Mouse (Mus musculus) brain, embryonic 14.5 days (tissue): Measurements from ENCODE around the gene Lrrc32. TPM values are rescaled to one million over a fixed set of nuclear protein-coding genes. Genes with fewer than 3 reads are reported as not detected.

Experiments used
- DNase-seq: peaks from one replicate; pipeline ENCODE4 v3.0.0-alpha.2; 2011; ENCODE audit warnings: low read depth
- CTCF ChIP-seq: fragments of 200-500 bp; IDR thresholded peaks from 2 replicates; pipeline ENCODE4 v1.5.1; 2012; ENCODE audit warnings: inconsistent platforms, mild to moderate bottlenecking, moderate library complexity, borderline replicate concordance; ENCODE audit not compliant: insufficient read depth, insufficient read length; ENCODE audit errors: extremely low read depth
- POLR2A ChIP-seq: fragments of 200-500 bp; IDR thresholded peaks from 2 replicates; pipeline ENCODE4 v1.6.1; 2012; ENCODE audit warnings: mild to moderate bottlenecking, inconsistent platforms, borderline replicate concordance; ENCODE audit not compliant: poor library complexity, insufficient read depth, insufficient read length, severe bottlenecking; ENCODE audit errors: extremely low read depth
- polyA plus RNA-seq: library from polyadenylated mRNA; depleted of rRNA; stranded (reverse); fragments of >200 nt; gene quantifications from 2 replicates; pipeline ENCODE4 v1.2.3, GENCODE M21; 2012

Gene Lrrc32
- polyA plus RNA-seq, 1 experiment = 6.7 TPM

DNA sequence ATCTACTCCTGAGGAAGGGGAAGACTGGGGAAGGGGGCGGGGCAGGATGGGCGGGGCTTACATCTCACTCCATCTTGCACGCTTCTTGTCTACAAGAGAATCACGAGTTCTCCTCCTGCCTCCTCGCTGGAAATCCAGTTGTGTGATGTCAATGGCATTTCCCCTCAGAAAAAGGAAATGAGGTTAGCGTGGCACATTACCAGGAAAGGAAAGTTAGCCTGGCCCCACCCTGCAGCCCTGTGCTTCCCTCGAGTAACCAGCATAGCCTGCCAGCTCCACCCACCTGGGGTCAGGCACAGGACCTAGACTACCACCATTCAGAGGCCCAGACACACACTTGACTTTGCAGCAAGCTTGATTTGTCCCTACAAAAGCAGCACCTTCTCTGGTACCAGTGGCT, 42.5 kb downstream of the Lrrc32 start:
- no peak for DNase-seq
- TF ChIP-seq POLR2A (no peak), CTCF (no peak)

DNA sequence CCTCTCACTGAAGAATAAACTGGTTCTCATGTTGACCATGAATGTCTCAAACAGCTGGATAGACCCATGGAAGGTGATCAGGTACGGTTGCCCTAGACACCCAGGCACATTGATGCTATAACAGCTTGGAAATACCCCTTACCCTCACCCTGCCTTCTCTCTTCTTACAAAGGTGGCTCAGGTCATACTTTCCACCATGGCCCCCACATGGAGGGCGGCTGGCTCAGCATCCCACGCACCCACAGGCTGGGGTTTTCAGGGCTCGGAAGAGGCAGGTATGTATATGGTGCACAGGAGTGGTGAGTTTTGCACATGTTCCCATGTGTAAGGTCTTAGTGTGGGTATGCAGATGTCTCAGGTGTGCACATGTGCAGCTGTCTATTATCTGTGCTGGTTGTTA, 43.9 kb downstream of the Lrrc32 start:
- no peak for DNase-seq
- no peak for TF ChIP-seq CTCF
- TF ChIP-seq POLR2A = no peak

DNA sequence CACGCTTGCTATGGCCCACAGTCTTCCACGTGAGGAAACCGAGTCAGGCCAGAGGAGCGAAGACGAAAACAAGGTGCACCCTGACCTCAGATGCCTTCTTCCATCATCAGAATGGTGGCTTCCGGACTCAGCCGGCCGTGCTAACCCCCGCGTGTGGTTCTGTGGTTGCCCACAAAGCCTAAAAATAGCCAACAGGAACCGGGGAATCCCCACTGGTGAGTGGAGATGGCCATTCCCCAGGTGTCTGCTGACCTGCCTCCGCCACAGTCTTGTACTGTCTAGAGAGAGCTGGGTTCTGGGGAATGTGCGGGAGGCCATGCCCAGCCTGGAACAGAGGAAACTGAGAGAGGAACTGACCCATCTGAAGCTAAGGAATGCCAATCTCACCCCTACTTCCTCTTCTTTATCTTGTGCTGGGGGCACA, 45.4 kb downstream of the Lrrc32 start:
- TF ChIP-seq POLR2A (no peak), CTCF (no peak)
- no peak for DNase-seq

DNA sequence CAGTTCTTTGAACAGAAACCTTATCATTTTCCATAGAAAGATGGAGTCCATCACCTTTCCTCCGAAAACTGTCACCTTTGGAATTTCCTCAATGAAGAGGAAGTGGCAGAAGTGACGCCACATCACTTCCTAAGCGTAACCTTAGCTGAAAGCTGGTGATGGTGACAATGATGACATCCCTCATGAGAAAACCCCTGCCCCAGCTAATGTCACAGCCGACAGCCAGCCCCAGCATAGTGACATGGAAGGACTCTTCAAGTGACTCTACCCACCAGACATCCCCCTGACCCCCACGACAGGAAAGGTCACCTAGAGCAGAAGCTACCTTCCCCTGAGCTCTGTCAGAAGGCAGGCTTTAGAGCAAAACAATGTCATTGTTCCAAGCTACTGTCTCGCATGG, 46.1 kb downstream of the Lrrc32 start:
- TF ChIP-seq CTCF (no peak), POLR2A (no peak)
- no peak for DNase-seq

DNA sequence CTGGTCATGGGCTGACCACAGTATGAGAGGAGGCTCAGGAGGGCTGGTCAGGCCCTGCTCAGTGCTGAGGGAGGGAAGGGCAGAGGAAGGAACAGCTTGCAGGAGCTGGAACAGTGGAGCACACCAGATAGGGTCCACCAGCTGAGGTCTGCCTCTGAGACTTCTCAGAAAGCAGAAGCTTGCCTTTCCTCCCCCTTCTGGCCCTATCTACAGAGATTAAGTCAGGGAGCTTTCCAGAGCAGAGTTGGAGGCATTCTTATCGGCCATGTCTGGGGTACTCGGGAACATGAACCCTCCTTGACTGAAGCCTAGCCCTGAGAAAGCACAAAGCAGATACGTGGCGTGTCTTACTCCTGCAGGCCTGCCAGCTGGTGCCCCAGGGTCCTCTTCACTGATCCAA, 46.8 kb downstream of the Lrrc32 start:
- TF ChIP-seq CTCF (no peak), POLR2A (no peak)
- DNase-seq = no peak

DNA sequence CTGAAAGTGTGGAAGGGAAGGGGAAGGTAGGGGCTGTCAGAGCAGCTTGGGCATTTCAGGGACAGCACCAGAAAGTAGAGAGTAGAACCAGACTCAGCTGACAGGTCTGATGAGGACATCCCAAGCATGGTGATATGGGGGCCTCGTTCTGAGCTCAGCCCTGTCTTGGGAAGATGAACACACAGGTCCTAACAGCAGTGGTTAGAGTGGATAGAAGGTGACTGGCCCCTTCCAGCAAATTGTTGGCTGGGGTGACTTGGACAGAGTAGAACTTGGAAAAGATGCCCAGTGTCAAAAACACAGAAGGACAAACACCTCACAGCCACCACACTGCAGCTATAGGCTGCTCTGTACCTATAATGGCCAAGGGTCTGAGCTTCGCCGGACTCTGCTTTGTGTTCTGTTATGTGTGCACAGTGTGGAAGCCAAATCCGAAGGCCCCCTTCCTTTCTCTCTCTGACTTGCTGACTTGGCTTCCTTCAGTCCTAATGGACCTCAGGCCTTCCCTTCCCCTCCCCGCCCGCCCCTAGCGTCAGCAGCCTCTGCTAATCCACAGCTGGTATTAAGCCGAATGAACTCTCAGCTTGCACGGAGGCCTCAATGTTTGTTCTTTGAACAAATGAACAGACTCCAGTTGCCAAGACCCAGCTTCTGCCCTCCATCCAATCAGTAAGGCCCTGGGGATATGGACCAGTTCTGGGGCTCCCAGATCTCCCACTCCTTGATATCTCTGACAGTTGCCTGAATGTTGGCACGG, 48.3 kb downstream of the Lrrc32 start:
- DNase-seq = peak; percentile 62
- TF ChIP-seq CTCF (no peak), POLR2A (no peak)

DNA sequence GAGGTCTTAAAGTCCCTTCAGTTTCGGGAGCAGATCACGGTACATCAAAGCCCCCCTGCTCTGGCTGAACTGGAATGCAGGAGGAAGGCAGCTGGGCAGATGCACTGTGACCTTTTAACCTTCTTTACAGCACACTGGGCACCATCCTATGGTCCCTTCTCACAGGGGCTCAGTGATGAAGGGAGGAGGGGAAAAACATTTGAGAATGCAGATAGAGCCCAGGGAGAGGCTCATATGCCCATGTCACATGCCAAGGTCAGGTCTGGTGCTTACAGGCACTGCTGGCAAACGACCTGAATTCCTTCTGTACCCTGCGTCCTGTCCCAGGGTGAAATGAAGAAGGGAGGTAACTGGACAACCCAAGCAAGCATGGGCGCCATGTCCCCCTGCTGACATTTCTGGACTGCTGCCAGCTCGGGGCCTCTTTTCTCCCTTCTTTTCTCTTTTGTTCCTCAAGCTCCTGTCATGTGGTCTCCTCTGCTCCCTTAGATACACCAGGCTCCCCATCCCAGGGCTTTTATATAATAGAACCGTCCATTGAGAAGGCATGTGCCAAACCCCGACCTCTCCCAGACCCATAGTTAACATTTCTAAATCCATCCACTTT, 49.0 kb downstream of the Lrrc32 start:
- TF ChIP-seq POLR2A = no peak
- TF ChIP-seq CTCF = no peak
- peak; percentile 57 for DNase-seq

DNA sequence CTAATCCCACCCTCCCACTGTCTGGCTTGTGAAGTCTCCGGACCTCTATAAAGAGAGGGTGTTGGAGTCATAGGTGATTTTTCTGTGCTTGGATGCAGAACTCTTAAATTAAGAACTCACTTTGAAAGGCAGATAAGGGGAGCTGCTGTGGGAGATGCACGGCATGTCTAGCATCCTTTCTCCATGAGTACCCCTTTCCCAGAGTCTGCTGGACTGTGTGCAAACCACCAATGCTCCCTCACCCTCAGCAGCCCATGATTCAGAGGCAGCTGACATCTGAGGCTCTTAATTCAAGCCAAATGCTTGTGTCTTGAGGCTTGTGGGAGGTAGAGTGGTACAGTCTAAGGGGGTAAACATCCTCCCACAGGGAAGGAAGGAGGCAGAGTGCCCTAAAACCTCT, 51.8 kb downstream of the Lrrc32 start:
- no peak for DNase-seq
- TF ChIP-seq CTCF (no peak), POLR2A (no peak)

DNA sequence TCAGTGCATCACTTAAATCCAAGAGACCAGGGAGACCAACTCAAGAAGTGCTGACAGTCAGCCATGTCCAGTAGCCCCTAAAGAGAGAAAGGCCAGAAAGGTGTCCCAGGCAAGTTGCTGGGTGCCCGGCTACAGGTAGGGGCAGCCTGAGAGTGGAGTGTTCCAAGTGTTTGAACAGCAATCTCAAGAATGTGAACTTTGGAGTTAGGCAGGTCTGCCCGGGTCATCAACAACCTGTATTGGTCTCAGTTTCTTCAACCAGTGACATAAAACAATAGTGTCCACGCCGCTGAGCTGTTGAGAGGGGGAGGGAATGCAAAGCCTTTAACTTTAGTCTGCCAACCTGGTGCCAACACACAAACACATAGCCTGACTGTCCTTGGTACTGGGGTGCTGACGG, 52.5 kb downstream of the Lrrc32 start:
- no peak for DNase-seq
- TF ChIP-seq CTCF = no peak

DNA sequence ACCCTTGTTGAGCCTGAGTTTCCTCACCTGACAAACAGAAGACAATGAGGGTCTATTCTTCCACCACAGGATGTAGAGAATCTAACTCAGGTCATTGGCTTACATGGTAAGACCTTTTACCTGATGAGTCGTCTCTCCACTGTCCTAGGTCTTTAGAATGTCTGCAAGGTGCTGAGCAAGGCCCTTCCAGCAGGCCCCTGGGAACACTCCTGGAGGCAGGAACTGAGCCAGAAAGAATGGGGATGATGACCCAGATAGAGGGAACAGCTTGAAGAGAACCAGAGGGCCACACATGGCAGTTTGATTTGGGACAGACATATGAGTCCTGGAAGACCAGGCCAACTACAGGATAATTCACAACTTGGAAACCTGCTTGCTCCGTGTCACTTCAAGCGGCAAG, 53.2 kb downstream of the Lrrc32 start:
- no peak for DNase-seq
- TF ChIP-seq CTCF (no peak), POLR2A (no peak)

DNA sequence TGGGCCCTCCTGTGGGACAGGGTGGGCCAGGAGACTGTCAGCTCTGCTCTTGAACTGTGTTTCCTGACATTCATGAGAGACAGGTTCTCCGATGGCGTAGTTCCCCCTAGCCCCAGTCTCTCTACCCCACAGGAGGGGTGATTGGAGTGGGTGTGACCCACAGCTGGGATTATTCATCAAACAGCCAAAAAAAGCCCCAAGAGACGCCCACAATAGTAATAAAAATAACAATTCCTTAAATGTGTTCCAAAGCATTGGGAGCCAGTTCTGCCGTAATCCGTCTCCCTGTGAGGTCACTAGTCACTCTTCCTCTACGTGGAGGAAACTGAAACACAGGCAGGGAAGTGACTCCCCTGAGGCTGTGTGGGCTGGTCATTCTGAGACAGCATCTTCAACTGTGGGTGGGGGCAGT, 53.7 kb downstream of the Lrrc32 start:
- no peak for DNase-seq

DNA sequence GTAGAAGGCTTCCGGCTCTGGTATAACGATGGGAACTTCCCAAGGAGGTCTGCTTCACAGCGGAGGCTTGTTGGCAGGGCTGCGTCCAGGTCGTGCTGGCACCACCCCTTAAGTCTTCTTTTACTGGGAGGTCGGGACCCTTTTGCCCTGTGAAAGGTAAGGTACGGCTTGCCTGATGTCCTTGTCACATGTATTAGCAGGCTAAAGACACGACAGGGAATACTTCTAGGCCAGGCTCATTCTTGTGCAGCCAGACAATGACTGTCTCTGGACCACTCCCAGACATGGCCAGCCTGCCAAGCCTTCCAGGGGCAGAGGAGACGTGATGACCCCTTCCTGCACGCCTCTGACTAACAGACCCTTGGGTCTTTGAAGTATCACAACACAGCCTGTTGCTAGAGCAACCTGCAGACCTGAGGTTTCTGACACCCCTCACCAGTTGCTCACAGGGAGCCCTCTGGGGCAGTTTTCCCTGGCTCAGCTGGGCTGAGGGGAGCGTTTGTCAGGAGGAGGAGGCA, 54.8 kb downstream of the Lrrc32 start:
- no peak for DNase-seq
- TF ChIP-seq POLR2A = no peak
- no peak for TF ChIP-seq CTCF

More for the DNA sequence above, 53.7 kb downstream of the Lrrc32 start:
- TF ChIP-seq CTCF (no peak), POLR2A (no peak)
